Comparison of ENCODE assay signal across 19 mouse cellular contexts in the genomic region with DNA sequence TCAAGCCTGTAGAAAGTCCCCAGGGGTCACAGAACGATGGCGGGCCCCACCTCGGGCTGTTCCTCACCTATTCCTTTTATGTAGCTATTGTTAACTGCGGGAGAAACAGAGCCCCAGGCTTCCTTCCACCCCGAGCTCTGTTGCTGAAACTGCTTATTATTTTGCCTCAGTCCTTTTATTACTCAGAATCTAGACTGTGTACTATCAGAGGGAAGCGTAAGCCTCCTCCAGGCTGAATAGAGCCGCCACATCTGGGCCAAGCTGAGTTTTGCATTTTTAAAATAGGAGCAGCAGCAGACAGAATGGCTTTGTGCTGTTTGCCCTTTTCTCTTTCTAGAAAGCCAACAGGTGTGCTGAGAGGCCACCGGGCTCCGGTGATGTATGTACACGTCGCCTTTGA. TPM values are rescaled to one million over a fixed set of nuclear protein-coding genes. Genes with fewer than 3 reads are reported as not detected.
DNase-seq lines count a peak whose midpoint lies in the region; ATAC-seq and TF ChIP-seq lines count a peak whose summit lies in the region.
"Had no signal": no experiment of that assay in that cellular context is flagged by ENCODE, and none has a peak within 500 bp of the region (broad histone marks: within the 10 kb centered on the region; RNA-seq: fewer than 3 reads in every experiment).

No protein-coding gene starts in this region.

- intact Hi-C loops in left cerebral cortex, adult 2 months (cut with DNase I), result loop anchor here (5.0 kb wide), 1 partner anchor 39 kb away; a partner anchor contains a TSS
- intact Hi-C loops in left cerebral cortex, postnatal 36 days (cut with DNase I), result loop anchor here (5.0 kb wide), 1 partner anchor 34 kb away; no protein-coding TSS in a partner anchor

- H3K36me3 ChIP-seq in limb, embryonic 13.5 days, result no peaks in the 10 kb centered on the region
- no peaks in the 10 kb centered on the region for H3K36me3 ChIP-seq in midbrain, embryonic 16.5 days (ENCODE audit: control insufficient read depth, insufficient read depth, low read length)
- H3K36me3 ChIP-seq: embryonic facial prominence, embryonic 13.5 days; heart, embryonic 10.5 days; hindbrain, embryonic 10.5 days; liver, embryonic 15.5 days had no signal

- WGBS in limb, embryonic 13.5 days, result 40% methylated on average over 11 of the region's 11 CpGs
- 22% methylated on average over 11 of the region's 11 CpGs for WGBS in midbrain, embryonic 16.5 days

- peaks cover 34% of the 10 kb centered on the region for H3K4me1 ChIP-seq in limb, embryonic 13.5 days
- H3K4me1 ChIP-seq in midbrain, embryonic 16.5 days (ENCODE audit: control insufficient read depth, insufficient read depth, low read length), result peaks cover 24% of the 10 kb centered on the region
- H3K4me1 ChIP-seq: heart, embryonic 10.5 days; liver, embryonic 15.5 days had no signal

- no peak overlapping the region for H3K4me2 ChIP-seq in limb, embryonic 13.5 days (replicated peaks)
- no peak overlapping the region for H3K4me2 ChIP-seq in midbrain, embryonic 16.5 days (ENCODE audit: low read length)
- H3K4me2 ChIP-seq: embryonic facial prominence, embryonic 13.5 days; liver, embryonic 15.5 days had no signal

- ATAC-seq in limb, embryonic 13.5 days (ENCODE audit: low FRiP score, low read depth), result 0 out of 2 replicates have a peak, but pooled peaks have one; percentile 21
- peak; percentile 52; the same call in 1 of the 2 replicates for ATAC-seq in midbrain, embryonic 16.5 days
- ATAC-seq: Patski had no signal

- TF ChIP-seq POLR2A in brain, embryonic 14.5 days (IDR thresholded peaks at IDR 0.05; ENCODE audit: borderline replicate concordance, extremely low read depth, insufficient read depth, insufficient read length, poor library complexity, severe bottlenecking), result no peak

- H3K27ac ChIP-seq in left cerebral cortex, adult 2 months, result peak overlapping the region; percentile 55; the same call in 1 of the 2 replicates
- peak overlapping the region; percentile 33; the same call in 1 of the 2 replicates for H3K27ac ChIP-seq in limb, embryonic 13.5 days
- peak overlapping the region; percentile 67 for H3K27ac ChIP-seq in midbrain, embryonic 16.5 days (ENCODE audit: low read length)
- H3K27ac ChIP-seq: embryonic facial prominence, embryonic 13.5 days; heart, embryonic 10.5 days; hindbrain, embryonic 10.5 days; liver, embryonic 15.5 days had no signal

- no peak for TF ChIP-seq CTCF in left cerebral cortex, adult 2 months (IDR thresholded peaks at IDR 0.05)
- TF ChIP-seq CTCF in brain, embryonic 14.5 days (IDR thresholded peaks at IDR 0.05; ENCODE audit: borderline replicate concordance, extremely low read depth, insufficient read depth, insufficient read length), result no peak

- DNase-seq in left cerebral cortex, adult 2 months (ENCODE audit: extremely low spot score in 1 of 2, low spot score in 2 of 2), result no peak
- no peak for DNase-seq in left cerebral cortex, postnatal 36 days (ENCODE audit: low spot score in 2 of 2)
- peak; percentile 51 for DNase-seq in brain, embryonic 14.5 days (ENCODE audit: low read depth)
- DNase-seq in urinary bladder, postnatal 36 days (ENCODE audit: low spot score in 2 of 2), result no peak
- no peak for DNase-seq in spleen, adult 18-20 months
- DNase-seq in kidney, adult 8-10 months, result no peak
- DNase-seq: adrenal gland, adult 8-10 months; cerebellum, adult 9-11 months; left cerebral cortex, postnatal 4 days; thymus, postnatal 36 days had no signal

- H3K9me3 ChIP-seq in limb, embryonic 13.5 days, result no peaks in the 10 kb centered on the region
- no peaks in the 10 kb centered on the region for H3K9me3 ChIP-seq in midbrain, embryonic 16.5 days (replicated peaks; ENCODE audit: control insufficient read depth, low read length, poor library complexity, severe bottlenecking)
- H3K9me3 ChIP-seq: embryonic facial prominence, embryonic 13.5 days; heart, embryonic 10.5 days; hindbrain, embryonic 10.5 days; liver, embryonic 15.5 days had no signal

- H3K9ac ChIP-seq in limb, embryonic 13.5 days, result no peak overlapping the region
- no peak overlapping the region for H3K9ac ChIP-seq in midbrain, embryonic 16.5 days (ENCODE audit: low read depth, low read length)
- H3K9ac ChIP-seq: embryonic facial prominence, embryonic 13.5 days; liver, embryonic 15.5 days had no signal

- no peaks in the 10 kb centered on the region for H3K27me3 ChIP-seq in limb, embryonic 13.5 days
- no peaks in the 10 kb centered on the region for H3K27me3 ChIP-seq in midbrain, embryonic 16.5 days (ENCODE audit: control insufficient read depth, insufficient read depth, low read depth, low read length)
- H3K27me3 ChIP-seq: embryonic facial prominence, embryonic 13.5 days; liver, embryonic 15.5 days; Patski had no signal

- no peak overlapping the region for H3K4me3 ChIP-seq in left cerebral cortex, adult 2 months
- no peak overlapping the region for H3K4me3 ChIP-seq in limb, embryonic 13.5 days
- no peak overlapping the region for H3K4me3 ChIP-seq in midbrain, embryonic 16.5 days (ENCODE audit: low read depth, low read length)
- H3K4me3 ChIP-seq: embryonic facial prominence, embryonic 13.5 days; heart, embryonic 10.5 days; hindbrain, embryonic 10.5 days; liver, embryonic 15.5 days had no signal

RNA-seq across cellular contexts. Expression of a gene that starts 37.5 kb away (rescaled TPM):
- under 1 TPM; 0.56 to 0.75 TPM for total RNA-seq in left cerebral cortex, adult 2 months (2021)
- total RNA-seq in left cerebral cortex, postnatal 36 days (2021), result 1 to 10 TPM in 1 of 2 experiments, under 1 TPM in 1; 0.91 to 1.7 TPM
- polyA plus RNA-seq in brain, embryonic 14.5 days (2012; rRNA removed), result 0.37 and 0.42 TPM in 2 replicates
- polyA plus RNA-seq in limb, embryonic 13.5 days (2015; fragmentation: Nextera tagmentation; extraction: Ambion mirVana), result 0.08 and 0.34 TPM in 2 replicates
- 0.11 and 0.33 TPM in 2 replicates for polyA plus RNA-seq in midbrain, embryonic 16.5 days (2015; fragmentation: Nextera tagmentation; extraction: Ambion mirVana)
- polyA plus RNA-seq: heart, embryonic 10.5 days; kidney, embryonic 14.5 days; liver, embryonic 15.5 days; small intestine, adult 2 months had no signal
